Mouse (Mus musculus): ENCODE data around the gene Gna14. TPM values are rescaled to one million over a fixed set of nuclear protein-coding genes. Genes with fewer than 3 reads are reported as not detected.

Gna14 gene
- polyA plus RNA-seq, 1 experiment from 2014 or later: 0.22 TPM

DNA sequence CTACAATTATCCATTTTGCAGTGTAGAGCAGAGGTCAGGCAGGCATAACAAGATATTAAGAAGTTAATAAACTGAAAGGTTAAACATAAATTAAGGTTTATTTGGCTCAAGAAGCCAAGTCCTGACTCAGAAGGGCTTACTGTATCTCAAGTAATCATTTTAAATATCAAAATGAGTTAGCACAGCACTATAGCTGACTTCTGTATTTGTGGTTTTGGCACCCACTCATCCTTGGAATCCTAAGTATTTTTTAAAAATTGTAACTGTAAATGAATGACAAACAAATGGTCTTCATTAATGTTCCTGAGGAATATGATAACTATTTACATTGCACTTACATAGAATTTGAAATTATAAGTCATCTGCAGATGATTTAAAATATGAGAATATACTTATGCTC is 189.4 kb downstream of the Gna14 start:
- Histone ChIP-seq H3K36me3 (no peaks in the 10 kb centered on the region), H3K9ac (no peak overlapping the region), H3K4me3 (no peak overlapping the region), H3K9me3 (no peaks in the 10 kb centered on the region), H3K4me2 (replicated peaks) (no peak overlapping the region), H3K27ac (no peak overlapping the region), H3K27me3 (replicated peaks) (no peaks in the 10 kb centered on the region), H3K4me1 (no peaks in the 10 kb centered on the region)
- no peak for ATAC-seq (ENCODE audit: low FRiP score, low read depth)

GRCm38 (mm10) chr19:16625610-16626395 is 190.2 kb downstream of the Gna14 start:
- 0 out of 2 replicates have a peak, but pooled peaks have one; percentile 33 for ATAC-seq (ENCODE audit: low FRiP score, low read depth)
- H3K4me1 ChIP-seq: no peaks in the 10 kb centered on the region
- H3K27me3 ChIP-seq (replicated peaks): no peaks in the 10 kb centered on the region
- H3K4me3 ChIP-seq: no peak overlapping the region
- no peak overlapping the region for H3K9ac ChIP-seq
- H3K4me2 ChIP-seq (replicated peaks): no peak overlapping the region
- WGBS: 31% methylated on average over 14 of the region's 14 CpGs
- H3K27ac ChIP-seq: no peak overlapping the region
- no peaks in the 10 kb centered on the region for H3K9me3 ChIP-seq
- H3K36me3 ChIP-seq: no peaks in the 10 kb centered on the region

Measured in neural tube, embryonic 12.5 days (tissue).